Mouse (Mus musculus): Measurements from ENCODE around the gene Kpna7.

Kpna7 gene

DNA sequence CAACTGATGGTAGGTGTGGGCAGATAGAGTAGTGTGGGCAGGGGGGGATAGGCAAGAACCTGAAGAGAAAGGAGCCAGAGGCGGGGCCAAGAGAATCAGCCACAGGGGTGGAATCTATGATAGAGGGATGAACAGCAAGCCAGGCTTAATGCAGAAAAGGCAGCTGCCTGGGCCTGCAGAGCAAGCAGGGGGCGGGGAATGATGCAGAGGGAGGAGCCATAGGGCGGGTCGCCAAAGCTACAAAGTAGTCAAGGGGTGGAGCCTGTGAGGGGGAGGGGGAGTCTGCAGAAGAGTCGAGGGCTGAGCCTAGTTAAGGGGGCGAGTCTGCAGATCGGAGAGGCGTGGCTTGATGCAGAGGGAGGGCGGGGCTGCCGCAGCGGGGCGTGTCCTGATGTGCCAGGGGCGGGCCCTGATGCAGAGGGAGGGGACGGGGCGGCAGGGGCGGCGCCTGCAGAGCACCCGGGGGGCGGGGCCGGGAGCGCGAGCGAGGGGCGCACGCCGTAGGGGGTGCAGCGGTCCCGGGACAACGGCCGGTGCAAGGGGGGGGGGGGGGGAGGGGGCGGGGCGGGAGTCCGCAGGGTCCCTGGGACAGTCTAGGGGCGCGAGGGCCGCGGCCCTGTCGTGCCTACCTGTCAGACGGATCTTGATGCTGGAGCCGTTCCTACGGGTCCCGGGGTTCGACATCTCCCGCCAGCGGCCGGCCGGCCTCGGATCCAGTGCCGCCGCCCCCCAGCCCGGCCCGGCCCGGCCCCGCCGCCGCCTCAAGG, 118.8 kb downstream of the Kpna7 start:
- in situ Hi-C loops (cut with MseI, MboI) = no loop called here

- in situ Hi-C loops (cut with MseI, MboI) = no loop called here
Observed at GRCm38 (mm10) chr5:144964465-144964864, 119.4 kb downstream of the Kpna7 start.

GRCm38 (mm10) chr5:144963817-144964261, 120.0 kb downstream of the Kpna7 start:
- in situ Hi-C loops (cut with MseI, MboI) = no loop called here

- in situ Hi-C loops (cut with MseI, MboI) = no loop called here
Observed at GRCm38 (mm10) chr5:144963401-144963800, 120.4 kb downstream of the Kpna7 start.

DNA sequence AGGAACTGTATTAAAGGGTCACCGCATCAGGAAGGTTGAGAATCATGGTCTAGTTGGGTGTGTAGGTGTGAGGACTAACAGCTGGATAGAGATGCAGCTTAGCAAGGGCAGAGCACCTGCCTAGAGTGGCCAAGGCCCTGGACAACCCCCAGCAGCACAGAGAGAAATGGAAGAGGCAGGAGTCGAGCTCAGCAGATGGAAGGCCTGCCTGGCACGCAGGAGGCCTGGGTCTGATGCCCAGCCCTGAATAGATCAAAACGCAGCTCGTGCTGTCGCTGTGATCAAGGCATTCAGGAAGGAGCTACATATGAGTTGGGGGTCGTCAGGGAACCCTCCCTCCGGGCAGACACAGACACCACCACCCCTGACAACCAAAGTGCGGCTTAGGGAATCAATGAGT, 125.6 kb downstream of the Kpna7 start:
- in situ Hi-C loops (cut with MseI, MboI) = no loop called here

DNA sequence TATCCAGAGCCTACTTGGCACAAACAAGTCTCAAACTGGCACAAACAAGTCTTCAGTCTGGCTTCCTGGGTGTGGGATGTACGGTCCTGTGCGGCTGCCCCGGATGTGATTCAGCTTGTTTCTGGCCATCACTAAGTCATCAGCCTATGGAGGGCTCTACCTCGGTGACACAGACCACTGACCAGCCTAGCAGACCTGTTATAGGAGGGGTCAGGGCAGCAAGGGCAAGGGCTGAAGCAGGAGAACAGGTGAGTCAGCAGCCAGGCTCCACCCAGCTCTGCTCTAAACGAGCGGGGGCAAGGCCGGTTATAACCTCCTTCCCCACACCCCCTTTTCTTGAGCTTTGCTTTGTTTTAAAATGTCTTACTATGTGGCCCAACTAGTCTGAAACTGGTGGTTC, 129.4 kb downstream of the Kpna7 start:
- in situ Hi-C loops (cut with MseI, MboI) = no loop called here

DNA sequence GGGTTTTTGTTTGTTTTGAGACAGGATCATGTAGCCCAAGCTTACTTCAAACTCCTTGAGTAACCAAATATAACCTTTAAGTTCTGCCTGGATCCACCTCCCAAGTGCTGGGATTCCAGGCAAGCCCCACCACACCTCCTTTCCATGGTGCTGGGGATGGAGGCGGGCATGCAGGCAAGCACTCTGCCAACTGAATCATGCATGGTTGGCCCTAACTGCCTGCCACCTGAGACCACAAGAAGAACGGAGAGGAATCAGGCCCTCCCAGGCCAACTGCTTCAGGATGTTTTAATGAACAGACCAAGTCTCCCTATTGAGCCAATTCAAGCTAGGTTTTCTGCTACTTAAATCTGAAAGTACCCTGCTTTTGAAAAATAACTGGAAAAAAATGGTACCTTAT, 131.2 kb downstream of the Kpna7 start:
- in situ Hi-C loops (cut with MseI, MboI) = no loop called here

DNA sequence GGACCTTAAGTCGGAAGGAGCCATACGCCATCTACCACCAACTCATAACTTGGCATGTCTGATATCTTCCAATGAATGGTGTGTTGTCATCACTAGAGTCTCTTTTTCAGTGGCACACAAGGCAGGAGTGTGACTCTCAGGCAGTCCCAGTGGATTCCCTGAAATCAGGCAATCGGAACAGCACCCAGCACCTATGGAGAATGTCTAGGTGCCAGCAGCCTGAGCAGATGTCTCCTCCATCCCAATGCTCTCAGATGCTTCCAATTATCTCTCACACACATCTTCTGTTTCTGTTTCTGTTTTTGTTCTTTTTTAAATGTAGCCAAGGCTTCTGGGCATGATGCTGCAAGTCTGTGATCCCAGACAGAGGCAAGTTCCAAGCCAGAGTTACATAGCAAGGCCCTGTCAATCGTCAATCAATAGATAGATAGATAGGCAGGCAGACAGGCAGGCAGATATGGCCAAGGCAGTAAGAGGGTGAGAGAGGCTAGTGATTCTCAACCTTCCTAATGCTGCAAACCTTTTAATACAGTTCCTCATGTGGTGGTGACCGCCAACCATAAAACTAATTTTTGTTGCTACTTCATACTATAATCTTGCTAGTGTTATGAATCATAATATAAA, 133.3 kb downstream of the Kpna7 start:
- in situ Hi-C loops (cut with MseI, MboI) = no loop called here

DNA sequence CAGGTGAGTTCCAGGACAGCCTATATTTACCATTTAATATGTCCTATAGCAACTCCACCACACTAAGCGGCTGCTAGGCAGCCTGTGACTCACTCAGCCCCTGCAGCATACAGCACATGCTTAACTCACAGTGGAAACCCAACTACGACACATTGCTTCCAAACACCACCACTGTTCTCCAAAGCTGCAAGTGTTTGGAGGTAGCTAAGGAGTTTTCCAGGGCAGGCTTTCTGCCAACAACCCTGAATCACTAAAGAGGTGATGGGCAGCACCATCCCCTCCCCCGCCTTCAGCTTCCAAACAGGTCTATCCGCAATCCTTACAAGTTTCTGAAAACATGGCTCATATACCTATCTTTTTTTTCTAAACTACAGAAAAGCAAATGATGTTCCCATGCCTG, 134.0 kb downstream of the Kpna7 start:
- in situ Hi-C loops (cut with MseI, MboI) = no loop called here

DNA sequence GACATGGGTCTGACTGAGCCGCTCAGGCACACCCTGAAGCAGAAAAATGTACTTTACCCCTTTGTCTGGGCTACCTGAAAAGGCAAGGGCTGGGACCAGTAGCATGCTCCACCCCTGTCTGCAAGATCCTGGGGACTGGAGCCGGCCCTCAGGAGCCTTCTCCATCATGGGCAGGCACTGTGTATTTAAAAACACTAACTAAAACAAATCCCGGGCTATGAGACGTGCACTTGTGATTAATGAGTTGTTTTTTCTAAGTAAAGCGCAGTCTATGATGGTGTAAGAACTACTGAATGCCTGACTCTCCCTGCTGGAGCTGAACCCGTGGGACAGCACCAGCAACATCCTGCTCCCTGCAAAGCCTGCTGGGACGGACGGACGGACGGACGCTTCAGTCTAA, 135.4 kb downstream of the Kpna7 start:
- in situ Hi-C loops (cut with MseI, MboI) = no loop called here

DNA sequence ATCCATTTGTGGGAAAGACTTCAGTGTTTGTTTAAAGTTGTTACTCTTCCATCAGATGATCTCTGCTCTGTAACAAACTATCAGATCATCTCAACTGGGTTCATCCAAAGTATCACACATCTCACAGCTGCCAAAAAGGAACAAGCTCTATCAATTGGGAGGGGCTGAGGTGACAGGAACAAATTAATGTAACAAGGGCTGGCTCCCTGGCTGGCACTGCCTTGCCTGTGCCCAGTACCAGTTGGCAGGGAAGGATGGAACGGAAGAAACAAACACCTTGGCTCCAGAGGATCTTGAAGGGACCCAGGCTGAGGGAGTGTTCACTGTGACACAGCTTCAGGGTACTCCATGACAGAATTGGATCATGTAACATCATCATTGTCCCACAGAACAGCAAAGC, 135.8 kb downstream of the Kpna7 start:
- in situ Hi-C loops (cut with MseI, MboI) = no loop called here

DNA sequence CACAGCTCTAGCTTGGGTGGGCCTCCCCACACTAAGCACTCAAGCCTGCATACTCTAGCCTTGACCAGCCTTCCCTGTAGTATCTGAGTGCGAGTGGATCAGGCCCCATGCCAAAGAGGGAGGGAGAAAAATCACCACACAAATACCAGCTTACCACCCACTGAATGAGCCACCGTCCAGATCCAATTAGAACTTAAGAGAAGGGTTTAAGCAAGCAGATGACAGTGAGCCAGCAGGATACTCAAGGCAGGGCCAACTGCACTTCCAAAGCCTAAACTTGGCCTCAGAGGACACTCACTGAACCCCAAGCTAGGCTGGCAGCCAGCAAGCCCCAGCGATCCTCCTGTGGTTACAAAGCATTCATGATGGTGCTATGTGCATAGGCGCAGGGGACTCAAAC, 137.8 kb downstream of the Kpna7 start:
- in situ Hi-C loops (cut with MseI, MboI) = no loop called here

DNA sequence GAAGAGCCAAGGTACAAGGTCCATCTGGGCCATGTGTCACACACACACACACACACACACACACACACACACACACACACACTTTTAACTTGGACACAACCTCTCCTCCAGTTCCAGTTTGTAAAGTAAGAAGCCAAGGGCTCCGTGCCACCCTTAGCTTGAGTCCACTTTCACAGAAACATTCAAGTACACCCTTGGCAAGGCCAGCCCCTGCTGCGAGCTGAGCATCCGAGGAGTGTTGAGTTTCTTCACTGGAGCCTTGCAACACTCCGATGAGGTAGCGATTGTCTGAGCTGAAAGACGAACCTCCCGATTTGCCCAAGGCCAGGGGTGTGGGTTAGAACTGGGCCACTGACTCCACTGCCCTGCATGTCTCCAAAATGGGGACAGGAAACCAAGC, 138.9 kb downstream of the Kpna7 start:
- in situ Hi-C loops (cut with MseI, MboI) = no loop called here

DNA sequence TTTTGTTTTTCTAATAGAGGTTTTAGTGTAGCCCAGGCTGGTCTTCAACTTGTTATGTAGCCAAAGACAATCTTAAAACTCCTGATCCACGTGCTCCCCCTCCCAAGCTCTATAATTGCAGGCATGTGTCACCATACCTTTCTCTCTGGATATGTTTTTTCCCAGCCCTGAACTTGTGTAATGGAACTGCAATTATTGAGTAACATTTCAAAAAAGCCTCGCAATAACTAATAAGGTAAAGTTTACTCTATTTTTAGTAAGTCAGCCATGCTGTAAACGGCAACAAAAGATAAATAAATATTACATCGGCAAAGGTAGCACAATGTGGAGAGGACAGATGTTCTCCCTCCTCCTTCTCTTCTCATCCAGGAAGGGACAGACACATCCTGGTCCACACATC, 139.5 kb downstream of the Kpna7 start:
- in situ Hi-C loops (cut with MseI, MboI) = no loop called here

DNA sequence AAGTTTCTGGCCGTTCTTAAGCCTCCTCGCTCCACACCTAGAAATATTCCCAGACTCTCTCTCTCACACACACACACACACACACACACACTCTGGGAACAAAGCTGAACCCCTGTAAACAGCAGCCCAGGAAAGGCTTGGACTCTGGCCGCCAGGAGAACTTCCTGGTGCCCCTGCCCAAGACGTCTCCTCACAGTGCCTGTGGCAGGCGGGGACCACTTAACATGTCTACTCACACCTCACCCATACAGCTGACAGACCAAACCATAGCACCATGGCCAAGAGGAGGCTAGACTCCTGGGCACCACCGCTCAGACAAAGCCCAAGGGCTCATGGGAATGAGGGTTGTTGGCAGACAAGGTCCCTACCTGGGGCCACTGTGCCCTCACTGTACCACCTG, 140.5 kb downstream of the Kpna7 start:
- in situ Hi-C loops (cut with MseI, MboI) = no loop called here

DNA sequence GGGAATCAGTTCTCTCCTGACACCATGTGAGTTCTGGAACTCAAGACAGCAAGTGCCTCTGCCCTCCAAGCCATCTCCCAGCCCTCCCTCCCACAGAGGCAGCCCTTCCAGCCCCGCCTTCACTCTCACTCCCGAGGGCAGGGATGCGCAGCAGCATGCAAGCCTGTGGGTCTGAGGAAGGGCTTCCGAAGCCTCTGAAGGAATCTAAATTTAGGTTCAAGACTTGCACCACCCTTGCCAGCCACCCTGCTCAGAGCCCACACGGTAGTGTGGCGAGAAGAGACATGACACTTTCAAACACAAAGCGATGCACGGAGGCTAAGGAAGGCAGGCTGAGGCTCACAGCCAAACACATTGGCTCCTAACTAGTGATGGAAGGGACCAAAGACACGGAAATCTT, 141.4 kb downstream of the Kpna7 start:
- in situ Hi-C loops (cut with MseI, MboI) = no loop called here

DNA sequence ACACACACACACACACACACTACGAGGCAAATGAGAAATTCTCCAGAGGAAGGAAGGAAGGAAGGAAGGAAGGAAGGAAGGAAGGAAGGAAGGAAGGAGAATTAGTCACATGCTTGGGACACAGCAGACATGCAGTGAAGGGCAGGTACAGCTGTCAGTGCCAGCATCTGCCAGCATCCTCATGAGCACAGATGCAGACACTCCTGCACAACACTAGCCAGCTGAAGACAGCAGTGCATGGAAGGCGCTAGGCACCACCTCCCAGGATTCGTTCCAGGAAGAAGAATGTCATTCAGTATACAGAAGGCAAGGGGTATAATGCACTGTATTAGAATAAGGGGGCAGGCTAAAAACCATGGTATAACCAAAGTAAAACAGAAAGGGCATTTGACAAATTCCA, 142.9 kb downstream of the Kpna7 start:
- in situ Hi-C loops (cut with MseI, MboI) = no loop called here

DNA sequence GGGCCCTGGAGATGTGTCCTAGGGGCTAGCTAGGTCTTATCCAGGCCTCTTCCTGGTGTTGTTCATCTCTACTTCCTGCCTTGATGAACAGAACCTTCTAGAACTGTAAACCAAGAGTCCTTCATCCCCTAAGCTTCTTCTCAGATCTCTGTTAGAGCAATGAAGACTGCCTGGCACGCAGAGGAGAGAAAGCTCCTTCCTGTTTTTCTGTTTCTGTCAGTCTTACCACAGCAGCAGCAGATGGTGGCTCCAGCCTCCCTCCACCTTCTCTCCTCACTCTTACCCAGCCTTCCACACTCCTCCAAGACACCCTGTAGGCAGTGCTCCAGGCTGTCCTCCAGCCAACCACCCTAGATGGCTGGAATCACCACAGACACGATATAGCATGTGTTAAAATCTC, 146.5 kb downstream of the Kpna7 start:
- in situ Hi-C loops (cut with MseI, MboI) = no loop called here

All from mouse trophoblast stem cell (cell line).